Mouse (Mus musculus) embryonic fibroblast, embryonic 13.5 days (primary cell): ENCODE results near the gene Epha7.

Experiments used
- CTCF ChIP-seq: IDR thresholded peaks from 2 replicates; pipeline ENCODE4 v1.5.1; 2011; ENCODE audit warnings: mild to moderate bottlenecking, control low read depth, low read length, moderate library complexity, borderline replicate concordance; ENCODE audit not compliant: insufficient read depth
- POLR2A ChIP-seq: IDR thresholded peaks from 2 replicates; pipeline ENCODE4 v1.6.1; 2011; ENCODE audit warnings: low read depth, mild to moderate bottlenecking, control low read depth, low read length, moderate library complexity

DNA sequence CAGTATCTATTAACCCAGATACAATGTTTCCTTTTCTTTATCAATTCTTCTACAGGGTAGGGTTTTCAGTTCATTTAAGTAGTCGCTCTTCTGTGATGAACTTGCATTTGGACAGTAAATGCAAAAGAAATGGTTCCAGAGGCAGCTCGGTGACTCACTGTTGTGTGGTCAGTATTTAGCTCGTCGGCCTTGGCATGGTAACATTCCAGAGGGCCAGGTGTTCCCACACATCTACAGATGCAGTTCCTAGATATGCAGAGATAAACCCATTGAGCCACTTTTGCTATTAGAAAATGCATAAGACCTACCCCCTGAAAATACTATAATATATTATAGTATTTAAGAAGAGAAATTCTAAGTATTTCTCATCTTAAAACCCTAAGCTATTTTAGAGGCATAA lies 3.2 kb upstream of the Epha7 start:
- TF ChIP-seq POLR2A (no peak), CTCF (no peak)
